Mouse (Mus musculus): Measurements from ENCODE around the gene Atp2a1. TPM values are rescaled to one million over a fixed set of nuclear protein-coding genes. Genes with fewer than 3 reads are reported as not detected.

Atp2a1 gene
- polyA plus RNA-seq, 1 experiment: not detected

- TF ChIP-seq CTCF (IDR thresholded peaks at IDR 0.05; ENCODE audit: borderline replicate concordance, insufficient read depth, low read length) (no peak), POLR2A (IDR thresholded peaks at IDR 0.05; ENCODE audit: low read depth, low read length) (no peak)
- Histone ChIP-seq H3K4me3 (ENCODE audit: insufficient read depth, low read length) (no peak overlapping the region), H3K4me1 (ENCODE audit: control insufficient read depth, insufficient read depth, low read length) (no peaks in the 10 kb centered on the region), H3K27ac (ENCODE audit: insufficient read depth, low read length) (no peak overlapping the region)
Measured at GRCm38 (mm10) chr7:126397822-126398221, 65.1 kb downstream of the Atp2a1 start.

GRCm38 (mm10) chr7:126397221-126397620, 65.7 kb downstream of the Atp2a1 start:
- no peak for TF ChIP-seq CTCF (IDR thresholded peaks at IDR 0.05; ENCODE audit: borderline replicate concordance, insufficient read depth, low read length)
- TF ChIP-seq POLR2A (IDR thresholded peaks at IDR 0.05; ENCODE audit: low read depth, low read length): no peak
- H3K4me3 ChIP-seq (ENCODE audit: insufficient read depth, low read length): no peak overlapping the region
- H3K27ac ChIP-seq (ENCODE audit: insufficient read depth, low read length): no peak overlapping the region
- no peaks in the 10 kb centered on the region for H3K4me1 ChIP-seq (ENCODE audit: control insufficient read depth, insufficient read depth, low read length)

- no peak for TF ChIP-seq CTCF (IDR thresholded peaks at IDR 0.05; ENCODE audit: borderline replicate concordance, insufficient read depth, low read length)
- TF ChIP-seq POLR2A (IDR thresholded peaks at IDR 0.05; ENCODE audit: low read depth, low read length): peak; percentile 91
- no peak within 1 kb of the TSS for H3K27ac ChIP-seq (ENCODE audit: insufficient read depth, low read length)
- peak within 1 kb of the TSS; percentile 84 for H3K4me3 ChIP-seq (ENCODE audit: insufficient read depth, low read length)
- H3K4me1 ChIP-seq (ENCODE audit: control insufficient read depth, insufficient read depth, low read length): no peaks in the 10 kb centered on the region
Measured at GRCm38 (mm10) chr7:126396298-126397119, 66.4 kb downstream of the Atp2a1 start, which contains the start of gene Nfatc2ip. Gene Nfatc2ip, minus strand, starts transcription at chr7:126396737.

Other genes starting within 250 kb of the Atp2a1 start
- gene Sbk1, start 190.5 kb downstream of the Atp2a1 start, polyA plus RNA-seq (2011; ENCODE audit: insufficient read length, low read depth, missing spikeins): 4.6 and 5.8 TPM in 2 replicates
- gene Lat, start 93.5 kb downstream of the Atp2a1 start, polyA plus RNA-seq (2011; ENCODE audit: insufficient read length, low read depth, missing spikeins): 0.35 and 0.75 TPM in 2 replicates
- gene Spns1, start 85.7 kb downstream of the Atp2a1 start, polyA plus RNA-seq (2011; ENCODE audit: insufficient read length, low read depth, missing spikeins): 34.6 and 40.2 TPM in 2 replicates
- 4.4 and 7.4 TPM in 2 replicates for gene Nfatc2ip, start 66.4 kb downstream of the Atp2a1 start, polyA plus RNA-seq (2011; ENCODE audit: insufficient read length, low read depth, missing spikeins)
- gene Cd19, start 48.2 kb downstream of the Atp2a1 start, polyA plus RNA-seq (2011; ENCODE audit: insufficient read length, low read depth, missing spikeins): not detected in 2 replicates
- gene Rabep2, start 34.3 kb downstream of the Atp2a1 start, polyA plus RNA-seq (2011; ENCODE audit: insufficient read length, low read depth, missing spikeins): 13.3 and 20.6 TPM in 2 replicates
- gene Sh2b1, start 12.3 kb upstream of the Atp2a1 start, polyA plus RNA-seq (2011; ENCODE audit: insufficient read length, low read depth, missing spikeins): 27.7 and 31.3 TPM in 2 replicates
- 71.4 and 77.9 TPM in 2 replicates for gene Tufm, start 24.3 kb upstream of the Atp2a1 start, polyA plus RNA-seq (2011; ENCODE audit: insufficient read length, low read depth, missing spikeins)
- gene Atxn2l, start 40.3 kb upstream of the Atp2a1 start, polyA plus RNA-seq (2011; ENCODE audit: insufficient read length, low read depth, missing spikeins): 131 and 149 TPM in 2 replicates
- gene Eif3c, start 103.3 kb upstream of the Atp2a1 start, polyA plus RNA-seq (2011; ENCODE audit: insufficient read length, low read depth, missing spikeins): 413 and 481 TPM in 2 replicates
- gene Apobr, start 121.8 kb upstream of the Atp2a1 start, polyA plus RNA-seq (2011; ENCODE audit: insufficient read length, low read depth, missing spikeins): 9.3 and 10.0 TPM in 2 replicates
- gene Cln3, start 122.7 kb upstream of the Atp2a1 start, polyA plus RNA-seq (2011; ENCODE audit: insufficient read length, low read depth, missing spikeins): 12.4 and 16.7 TPM in 2 replicates
- gene Il27, start 131.8 kb upstream of the Atp2a1 start, polyA plus RNA-seq (2011; ENCODE audit: insufficient read length, low read depth, missing spikeins): not detected in 2 replicates
- gene Nupr1, start 167.8 kb upstream of the Atp2a1 start, polyA plus RNA-seq (2011; ENCODE audit: insufficient read length, low read depth, missing spikeins): 179 and 208 TPM in 2 replicates
- 17.7 and 30.3 TPM in 2 replicates for gene Sgf29, start 186.2 kb upstream of the Atp2a1 start, polyA plus RNA-seq (2011; ENCODE audit: insufficient read length, low read depth, missing spikeins)
- 0.95 TPM in 1 of 2 replicates, not detected in the other for gene Sult1a1, start 213.3 kb upstream of the Atp2a1 start, polyA plus RNA-seq (2011; ENCODE audit: insufficient read length, low read depth, missing spikeins)
- 56.5 and 84.6 TPM in 2 replicates for gene Bola2, start 232.3 kb upstream of the Atp2a1 start, polyA plus RNA-seq (2011; ENCODE audit: insufficient read length, low read depth, missing spikeins)
- 5.7 and 8.7 TPM in 2 replicates for gene Slx1b, start 232.7 kb upstream of the Atp2a1 start, polyA plus RNA-seq (2011; ENCODE audit: insufficient read length, low read depth, missing spikeins)
- 1.0 and 6.5 TPM in 2 replicates for gene Coro1a, start 244.7 kb upstream of the Atp2a1 start, polyA plus RNA-seq (2011; ENCODE audit: insufficient read length, low read depth, missing spikeins)